Mouse (Mus musculus) MEL (cell line): ENCODE data around the gene Trmt1. TPM values are rescaled to one million over a fixed set of nuclear protein-coding genes. Genes with fewer than 3 reads are reported as not detected.

Experiments
- DNase-seq: peaks from one replicate; pipeline ENCODE4 v3.0.0; 2011; ENCODE audit warnings: low read depth, low spot score
- H3K27ac ChIP-seq: 2 replicates; pipeline ENCODE4 v1.5.1; 2012; ENCODE audit warnings: low read depth, mild to moderate bottlenecking, control low read depth, low read length, moderate library complexity; ENCODE audit not compliant: control insufficient read depth
- H3K27me3 ChIP-seq, 2 experiments: fragments of 150-350 bp in 1 of 2; sonication (generic) in 1 of 2; 2 replicates each; pipeline ENCODE4 v1.6.1; 2012; ENCODE audit warnings: low read length in 2 of 2, mild to moderate bottlenecking in 2 of 2, improper control_type of control experiment in 1 of 2, moderate library complexity in 1 of 2; ENCODE audit not compliant: insufficient read depth in 2 of 2, control insufficient read depth in 1 of 2
- H3K36me3 ChIP-seq, 2 experiments: 2 replicates each; pipeline ENCODE4 v1.6.1; 2012 to 2014; ENCODE audit warnings: low read length in 2 of 2, improper control_type of control experiment in 1 of 2, inconsistent platforms in 1 of 2, mild to moderate bottlenecking in 1 of 2; ENCODE audit not compliant: insufficient read depth in 2 of 2, control insufficient read depth in 1 of 2
- H3K4me1 ChIP-seq, 2 experiments: fragments of 150-350 bp in 1 of 2; sonication (generic) in 1 of 2; 2 replicates each; pipeline ENCODE4 v1.6.1; 2012; ENCODE audit warnings: low read length in 2 of 2, improper control_type of control experiment in 1 of 2, mild to moderate bottlenecking in 1 of 2; ENCODE audit not compliant: insufficient read depth in 2 of 2, control insufficient read depth in 1 of 2
- H3K4me3 ChIP-seq, 2 experiments: fragments of 150-350 bp in 1 of 2; sonication (generic) in 1 of 2; 2 replicates each; pipeline ENCODE4 v1.5.1; 2012; ENCODE audit warnings: low read depth in 2 of 2, low read length in 2 of 2, mild to moderate bottlenecking in 2 of 2, moderate library complexity in 2 of 2, control low read depth in 1 of 2, improper control_type of control experiment in 1 of 2; ENCODE audit not compliant: control insufficient read depth in 1 of 2, insufficient read depth in 1 of 2
- H3K79me2 ChIP-seq: 2 replicates; pipeline ENCODE4 v1.6.1; 2012; ENCODE audit warnings: mild to moderate bottlenecking, low read length, moderate library complexity; ENCODE audit not compliant: control insufficient read depth, poor library complexity, insufficient read depth
- H3K9ac ChIP-seq: 2 replicates; pipeline ENCODE4 v1.6.1; 2012; ENCODE audit warnings: low read depth, mild to moderate bottlenecking, control low read depth, low read length, moderate library complexity; ENCODE audit not compliant: control insufficient read depth, poor library complexity, severe bottlenecking
- H3K9me3 ChIP-seq: fragments of 150-350 bp; sonication (generic); replicated peaks from 2 replicates; pipeline ENCODE4 v1.6.1; 2012; ENCODE audit warnings: mild to moderate bottlenecking, low read length, improper control_type of control experiment, moderate library complexity; ENCODE audit not compliant: insufficient read depth
- BHLHE40 ChIP-seq: IDR thresholded peaks from 2 replicates; pipeline ENCODE4 v1.6.1; 2012; ENCODE audit warnings: low read depth, mild to moderate bottlenecking, inconsistent platforms, low read length, improper control_type of control experiment, borderline replicate concordance
- CHD1 ChIP-seq: IDR thresholded peaks from 2 replicates; pipeline ENCODE4 v1.6.1; 2012; ENCODE audit warnings: low read depth, mild to moderate bottlenecking, inconsistent platforms, low read length, improper control_type of control experiment
- CHD2 ChIP-seq: IDR thresholded peaks from 2 replicates; pipeline ENCODE4 v1.6.1; 2011; ENCODE audit warnings: low read length, improper control_type of control experiment
- CTCF ChIP-seq, 3 experiments: IDR thresholded peaks in 2 of 3; conservative IDR thresholded peaks in 1 of 3; 2 replicates each; pipeline ENCODE4 v1.5.1; 2011 to 2012; ENCODE audit warnings: low read length in 3 of 3, low read depth in 2 of 3, mild to moderate bottlenecking in 2 of 3, improper control_type of control experiment in 1 of 3, inconsistent platforms in 1 of 3, mixed read lengths in 1 of 3, moderate library complexity in 1 of 3; ENCODE audit not compliant: control insufficient read depth in 1 of 3, insufficient read depth in 1 of 3, poor library complexity in 1 of 3, severe bottlenecking in 1 of 3
- ELF1 ChIP-seq: IDR thresholded peaks from 2 replicates; pipeline ENCODE4 v1.6.1; 2014; ENCODE audit warnings: low read depth, mild to moderate bottlenecking, inconsistent platforms, low read length, improper control_type of control experiment, moderate library complexity
- ETS1 ChIP-seq: IDR thresholded peaks from 2 replicates; pipeline ENCODE4 v1.6.1; 2012; ENCODE audit warnings: low read depth, mild to moderate bottlenecking, inconsistent platforms, low read length, improper control_type of control experiment, moderate library complexity
- GABPA ChIP-seq: IDR thresholded peaks from 2 replicates; pipeline ENCODE4 v1.6.1; 2012; ENCODE audit warnings: low read depth, mild to moderate bottlenecking, inconsistent platforms, low read length, improper control_type of control experiment, moderate library complexity
- GATA1 ChIP-seq: IDR thresholded peaks from 2 replicates; pipeline ENCODE4 v1.6.1; 2011; ENCODE audit warnings: low read depth, low read length, improper control_type of control experiment
- KAT2A ChIP-seq: conservative IDR thresholded peaks from 2 replicates; pipeline ENCODE4 v1.6.1; 2012; ENCODE audit warnings: low read depth, low read length, improper control_type of control experiment, inconsistent platforms
- MAZ ChIP-seq: IDR thresholded peaks from 2 replicates; pipeline ENCODE4 v1.6.1; 2012; ENCODE audit warnings: low read depth, mild to moderate bottlenecking, inconsistent platforms, low read length, improper control_type of control experiment
- MEF2A ChIP-seq: IDR thresholded peaks from 2 replicates; pipeline ENCODE4 v1.6.1; 2014; ENCODE audit warnings: low read depth, mild to moderate bottlenecking, inconsistent platforms, low read length, improper control_type of control experiment; ENCODE audit not compliant: poor library complexity, insufficient replicate concordance, severe bottlenecking; ENCODE audit errors: extremely low read depth
- MXI1 ChIP-seq: IDR thresholded peaks from 2 replicates; pipeline ENCODE4 v1.6.1; 2011; ENCODE audit warnings: mild to moderate bottlenecking, low read depth, low read length, improper control_type of control experiment
- MYB ChIP-seq: IDR thresholded peaks from 2 replicates; pipeline ENCODE4 v1.6.1; 2011; ENCODE audit warnings: mild to moderate bottlenecking, low read depth, low read length, improper control_type of control experiment
- MYC ChIP-seq: IDR thresholded peaks from 2 replicates; pipeline ENCODE4 v1.6.1; 2011; ENCODE audit warnings: low read depth, mild to moderate bottlenecking, low read length, improper control_type of control experiment, moderate library complexity
- POLR2A ChIP-seq, 2 experiments: IDR thresholded peaks; 2 replicates each; pipeline ENCODE4 v1.6.1; 2011 to 2012; ENCODE audit warnings: low read length in 2 of 2, mild to moderate bottlenecking in 2 of 2, control low read depth in 1 of 2, improper control_type of control experiment in 1 of 2, low read depth in 1 of 2, moderate library complexity in 1 of 2; ENCODE audit not compliant: control insufficient read depth in 1 of 2, insufficient read depth in 1 of 2, poor library complexity in 1 of 2
- RAD21 ChIP-seq: IDR thresholded peaks from 2 replicates; pipeline ENCODE4 v1.6.1; 2011; ENCODE audit warnings: mild to moderate bottlenecking, low read depth, low read length, improper control_type of control experiment
- RCOR1 ChIP-seq: IDR thresholded peaks from 2 replicates; pipeline ENCODE4 v1.6.1; 2012; ENCODE audit warnings: low read depth, mild to moderate bottlenecking, inconsistent platforms, low read length, improper control_type of control experiment
- SIN3A ChIP-seq: IDR thresholded peaks from 2 replicates; pipeline ENCODE4 v1.6.1; 2012; ENCODE audit warnings: low read length, improper control_type of control experiment, inconsistent platforms
- TAL1 ChIP-seq: IDR thresholded peaks from 2 replicates; pipeline ENCODE4 v1.6.1; 2012; ENCODE audit warnings: mild to moderate bottlenecking, inconsistent platforms, low read length, moderate library complexity, mixed read lengths
- TBP ChIP-seq: IDR thresholded peaks from 2 replicates; pipeline ENCODE4 v1.8.0; 2011; ENCODE audit warnings: low read depth, low read length, improper control_type of control experiment
- TCF12 ChIP-seq: IDR thresholded peaks from 2 replicates; pipeline ENCODE4 v1.6.1; 2014; ENCODE audit warnings: low read depth, mild to moderate bottlenecking, inconsistent platforms, low read length, improper control_type of control experiment, moderate library complexity
- UBTF ChIP-seq: IDR thresholded peaks from 2 replicates; pipeline ENCODE4 v1.6.1; 2012; ENCODE audit warnings: low read depth, mild to moderate bottlenecking, inconsistent platforms, low read length, improper control_type of control experiment, moderate library complexity, borderline replicate concordance; ENCODE audit not compliant: insufficient read depth
- ZKSCAN1 ChIP-seq: IDR thresholded peaks from 2 replicates; pipeline ENCODE4 v1.6.1; 2012; ENCODE audit warnings: low read depth, mild to moderate bottlenecking, inconsistent platforms, low read length, improper control_type of control experiment, moderate library complexity
- ZMIZ1 ChIP-seq: IDR thresholded peaks from 2 replicates; pipeline ENCODE4 v1.6.1; 2012; ENCODE audit warnings: low read depth, mild to moderate bottlenecking, inconsistent platforms, low read length, improper control_type of control experiment, moderate library complexity
- polyA plus RNA-seq, 2 experiments: library from polyadenylated mRNA; stranded (reverse) in 1 of 2; unstranded in 1 of 2; fragments of >175 nt in 1 of 2; fragments of >200 nt in 1 of 2; gene quantifications; 2 replicates each; pipeline versions ENCODE4 v1.2.1 to v1.2.4; 2012; ENCODE audit warnings: low replicate concordance in 2 of 2, low read depth in 1 of 2; ENCODE audit not compliant: insufficient read length in 2 of 2, insufficient read depth in 1 of 2, missing spikeins in 1 of 2
- total RNA-seq: library from RNA; depleted of rRNA; stranded (reverse); fragments of 300-350 nt; gene quantifications from 2 replicates; pipeline ENCODE4 v1.2.3, GENCODE M21; 2012

Trmt1 gene
- total and polyA plus RNA-seq, 3 experiments: 183 to 221 TPM; not detected in 1

DNA sequence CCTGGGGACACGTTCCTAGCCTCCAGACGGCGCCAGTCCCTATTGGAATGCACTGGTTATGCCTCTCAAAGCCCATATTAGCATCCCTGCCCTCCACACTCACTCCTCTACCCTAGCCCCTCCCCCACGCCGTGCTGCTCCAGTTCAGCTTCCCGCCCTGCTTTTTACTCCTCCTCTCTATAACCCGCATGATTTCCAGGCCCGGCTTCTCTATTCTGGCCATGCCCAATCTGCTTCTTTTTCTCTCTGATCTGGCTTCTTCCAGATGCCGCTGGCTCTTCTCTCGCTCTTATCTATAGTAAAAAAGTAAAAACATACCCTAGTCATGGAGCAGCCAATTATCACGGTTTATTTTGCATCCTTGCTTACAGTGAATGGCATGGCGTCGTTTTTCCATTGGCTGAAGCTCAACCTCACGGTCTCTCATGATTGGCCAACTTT lies 38.6 kb upstream of the Trmt1 start:
- H3K27me3 ChIP-seq: no peaks in the 10 kb centered on the region
- no peaks in the 10 kb centered on the region for H3K9me3 ChIP-seq
- H3K4me1 ChIP-seq: peaks cover 0 to 9% of the 10 kb centered on the region in 2 experiments; a peak in 3 of 4 replicates
- peak overlapping the region; percentile 35 to 49 for H3K4me3 ChIP-seq
- TF ChIP-seq TAL1 (peak; percentile 39), ZKSCAN1 (no peak), KAT2A (no peak), TBP (peak; percentile 48), RAD21 (no peak), UBTF (no peak), RCOR1 (peak; percentile 58; the same call in 1 of the 2 replicates), SIN3A (peak; percentile 69), ELF1 (no peak), ZMIZ1 (no peak), GABPA (no peak), TCF12 (peak; percentile 34; the same call in 1 of the 2 replicates), MXI1 (peak; percentile 33; the same call in 1 of the 2 replicates), CHD1 (no peak), CHD2 (no peak), CTCF (IDR thresholded peaks at IDR 0.05 in 2 of 3, conservative IDR thresholded peaks at IDR 0.05 in 1 of 3; ENCODE audit: control insufficient read depth in 1 of 3, insufficient read depth in 1 of 3, low read depth in 2 of 3, low read length in 3 of 3, poor library complexity in 1 of 3, severe bottlenecking in 1 of 3) (no peak), POLR2A (IDR thresholded peaks at IDR 0.05; ENCODE audit: control insufficient read depth in 1 of 2, insufficient read depth in 1 of 2, low read depth in 1 of 2, low read length in 2 of 2, poor library complexity in 1 of 2) (peak in 1 of 2 experiments; percentile 35; a peak in 1 of 4 replicates), MEF2A (no peak), MAZ (no peak), MYC (0 out of 2 replicates have a peak, but pooled peaks have one; percentile 2), BHLHE40 (no peak), GATA1 (peak; percentile 78), MYB (no peak), ETS1 (0 out of 2 replicates have a peak, but pooled peaks have one; percentile 23)
- no peaks in the 10 kb centered on the region for H3K79me2 ChIP-seq
- peak overlapping the region; percentile 39 for H3K27ac ChIP-seq
- DNase-seq: peak; percentile 94
- peaks cover 0 to 2% of the 10 kb centered on the region in 2 experiments; a peak in 2 of 4 replicates for H3K36me3 ChIP-seq
- peak overlapping the region; percentile 27; the same call in 1 of the 2 replicates for H3K9ac ChIP-seq
